In genomic region chr3:84690091-84690771, GRCm38 (mm10) we compare ENCODE assay signal across 21 mouse cellular contexts.
"Had no signal": no experiment of that assay in that cellular context is flagged by ENCODE, and none has a peak within 500 bp of the region (broad histone marks: within the 10 kb centered on the region; RNA-seq: fewer than 3 reads in every experiment).

No protein-coding gene starts in this region.

- H3K27ac ChIP-seq: limb, embryonic 12.5 days; limb, embryonic 15.5 days; liver, embryonic 12.5 days; liver, embryonic 15.5 days; lung, embryonic 15.5 days; midbrain, embryonic 15.5 days; neural tube, embryonic 13.5 days had no signal

- H3K4me3 ChIP-seq: limb, embryonic 12.5 days; limb, embryonic 15.5 days; liver, embryonic 12.5 days; liver, embryonic 15.5 days; lung, embryonic 15.5 days; midbrain, embryonic 15.5 days; myocyte; neural tube, embryonic 13.5 days had no signal

- H3K4me2 ChIP-seq: limb, embryonic 12.5 days; limb, embryonic 15.5 days; liver, embryonic 12.5 days; liver, embryonic 15.5 days; lung, embryonic 15.5 days; midbrain, embryonic 15.5 days; neural tube, embryonic 13.5 days had no signal

- DNase-seq: kidney, adult 2 months; kidney, postnatal 10 days; kidney, postnatal 36 days; left cerebral cortex, postnatal 4 days; lung, adult 18-20 months; lung, postnatal 10 days; lung, postnatal 36 days; retina, postnatal 1 day; right cerebral cortex, postnatal 25 days; spleen, adult 18-20 months; thymus, adult 18-20 months; thymus, postnatal 36 days had no signal

- H3K36me3 ChIP-seq: limb, embryonic 12.5 days; limb, embryonic 15.5 days; liver, embryonic 12.5 days; liver, embryonic 15.5 days; lung, embryonic 15.5 days; midbrain, embryonic 15.5 days; neural tube, embryonic 13.5 days had no signal

- ATAC-seq: intestine, postnatal 0 days; liver, embryonic 12.5 days; midbrain, embryonic 15.5 days had no signal

- H3K9ac ChIP-seq: limb, embryonic 12.5 days; limb, embryonic 15.5 days; liver, embryonic 12.5 days; liver, embryonic 15.5 days; lung, embryonic 15.5 days; midbrain, embryonic 15.5 days; neural tube, embryonic 13.5 days had no signal

- H3K4me1 ChIP-seq: limb, embryonic 15.5 days; liver, embryonic 12.5 days; liver, embryonic 15.5 days had no signal

- H3K9me3 ChIP-seq: limb, embryonic 12.5 days; limb, embryonic 15.5 days; liver, embryonic 12.5 days; liver, embryonic 15.5 days; lung, embryonic 15.5 days; midbrain, embryonic 15.5 days; neural tube, embryonic 13.5 days had no signal

- H3K27me3 ChIP-seq: limb, embryonic 12.5 days; liver, embryonic 15.5 days; lung, embryonic 15.5 days; midbrain, embryonic 15.5 days; neural tube, embryonic 13.5 days had no signal
